Mouse (Mus musculus): ENCODE data around the gene Fuca2. TPM values are rescaled to one million over a fixed set of nuclear protein-coding genes. Genes with fewer than 3 reads are reported as not detected.
"Not testable (repeated sequence)": the region's sequence is repeated elsewhere in the genome, so short reads cannot be mapped to it uniquely, and the experiment has no call there.

Fuca2 gene
- total RNA-seq (2014; rRNA removed) (15.8 and 24.3 TPM in 2 replicates), polyA plus RNA-seq (2015; fragmentation: Nextera tagmentation; extraction: Ambion mirVana) (65.7 and 67.5 TPM in 2 replicates)

GRCm38 (mm10) chr10:13499331-13499730 lies at the start of gene Fuca2:
Fuca2 (plus strand) TSS chr10:13499540.
- H3K27ac ChIP-seq (ENCODE audit: low read depth, low read length): no peak within 1 kb of the TSS
- no peaks in the 10 kb centered on the region for H3K9me3 ChIP-seq (ENCODE audit: low read length)
- H3K4me1 ChIP-seq (ENCODE audit: insufficient read depth, low read length): no peaks in the 10 kb centered on the region
- no peak within 1 kb of the TSS for H3K4me2 ChIP-seq (ENCODE audit: low read depth, low read length, poor library complexity, severe bottlenecking)
- 88% methylated on average over 2 of the region's 2 CpGs for WGBS
- H3K36me3 ChIP-seq (ENCODE audit: insufficient read depth, low read length): no peaks in the 10 kb centered on the region
- TF ChIP-seq CTCF (IDR thresholded peaks at IDR 0.05): no peak
- no peak for ATAC-seq (ENCODE audit: low FRiP score)
- H3K4me3 ChIP-seq (ENCODE audit: low read depth, low read length): no peak within 1 kb of the TSS
- H3K27me3 ChIP-seq (ENCODE audit: insufficient read depth, low read length): no peaks in the 10 kb centered on the region
- no peak within 1 kb of the TSS for H3K9ac ChIP-seq (replicated peaks; ENCODE audit: low read length, poor library complexity, severe bottlenecking)
- no peak for DNase-seq (ENCODE audit: low spot score)

DNA sequence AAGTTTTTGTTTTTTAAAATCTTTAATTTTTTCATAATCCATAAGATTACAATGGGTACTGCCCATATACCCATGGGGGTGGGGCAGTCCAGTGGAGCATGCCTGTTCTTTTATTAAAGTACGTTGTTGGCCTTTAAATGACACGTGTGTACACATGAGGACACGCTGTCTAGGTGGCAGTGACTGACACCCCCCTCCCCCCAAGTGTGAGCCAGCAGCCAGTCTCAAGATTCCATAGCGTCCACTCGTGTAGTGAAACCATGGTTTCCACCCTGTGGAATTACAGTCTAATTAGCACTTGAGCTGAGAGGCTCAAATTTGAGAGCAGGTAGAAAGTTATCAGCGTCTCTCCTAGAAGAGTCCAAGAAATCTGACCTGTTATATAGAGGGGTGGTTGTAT lies 47.7 kb upstream of the Fuca2 start:
- ATAC-seq (ENCODE audit: low FRiP score): no peak
- Histone ChIP-seq H3K4me3 (ENCODE audit: low read depth, low read length) (no peak overlapping the region), H3K9ac (replicated peaks; ENCODE audit: low read length, poor library complexity, severe bottlenecking) (no peak overlapping the region), H3K36me3 (ENCODE audit: insufficient read depth, low read length) (no peaks in the 10 kb centered on the region), H3K27ac (ENCODE audit: low read depth, low read length) (no peak overlapping the region), H3K4me2 (ENCODE audit: low read depth, low read length, poor library complexity, severe bottlenecking) (no peak overlapping the region), H3K9me3 (ENCODE audit: low read length) (no peaks in the 10 kb centered on the region), H3K27me3 (ENCODE audit: insufficient read depth, low read length) (no peaks in the 10 kb centered on the region), H3K4me1 (ENCODE audit: insufficient read depth, low read length) (no peaks in the 10 kb centered on the region)
- WGBS: 83% methylated on average over 6 of the region's 6 CpGs
- no peak for DNase-seq (ENCODE audit: low spot score)
- TF ChIP-seq CTCF (IDR thresholded peaks at IDR 0.05): no peak

DNA sequence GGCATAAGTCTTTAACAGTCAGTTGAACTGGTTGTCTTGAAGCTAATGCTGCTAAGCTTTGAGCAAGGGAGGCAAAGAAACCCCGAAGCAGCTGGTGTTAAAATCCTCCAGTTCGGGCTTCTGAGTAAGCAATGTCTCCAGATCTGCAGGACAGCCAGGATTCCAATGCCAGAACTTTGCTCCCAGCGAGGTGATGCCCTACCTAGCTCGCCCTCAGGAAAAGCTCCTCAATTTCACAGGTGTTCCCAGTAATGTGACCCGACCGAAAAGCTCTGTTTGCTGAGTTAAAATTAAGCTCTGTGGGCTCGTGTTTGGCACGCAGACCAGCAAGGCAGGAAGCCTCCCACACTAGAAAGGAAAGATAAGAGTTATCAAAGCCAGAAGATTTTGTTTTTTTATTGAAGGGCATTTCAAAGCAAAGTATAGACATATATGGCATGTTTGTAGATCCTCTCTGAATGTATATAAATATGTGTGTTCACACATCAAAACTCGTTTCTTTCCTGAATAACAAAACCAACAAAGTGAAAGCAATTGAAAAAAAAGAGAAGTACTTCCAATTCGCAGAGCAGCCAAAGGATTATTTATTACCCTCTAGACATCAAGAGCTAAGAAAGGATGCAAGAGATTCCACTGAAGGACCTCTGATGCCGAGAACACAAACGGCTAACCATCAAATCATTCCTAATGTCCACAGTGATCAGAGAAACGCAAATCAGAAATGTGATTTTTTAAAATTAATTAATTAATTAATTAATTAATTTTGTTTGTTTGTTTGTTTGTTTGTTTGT lies 45.9 kb upstream of the Fuca2 start:
- no peak overlapping the region for H3K27ac ChIP-seq (ENCODE audit: low read depth, low read length)
- H3K27me3 ChIP-seq (ENCODE audit: insufficient read depth, low read length): no peaks in the 10 kb centered on the region
- ATAC-seq (ENCODE audit: low FRiP score) (no peak), DNase-seq (ENCODE audit: low spot score) (no peak)
- H3K9me3 ChIP-seq (ENCODE audit: low read length): no peaks in the 10 kb centered on the region
- no peaks in the 10 kb centered on the region for H3K4me1 ChIP-seq (ENCODE audit: insufficient read depth, low read length)
- H3K9ac ChIP-seq (replicated peaks; ENCODE audit: low read length, poor library complexity, severe bottlenecking): no peak overlapping the region
- WGBS: 86% methylated on average over 13 of the region's 13 CpGs
- no peaks in the 10 kb centered on the region for H3K36me3 ChIP-seq (ENCODE audit: insufficient read depth, low read length)
- H3K4me2 ChIP-seq (ENCODE audit: low read depth, low read length, poor library complexity, severe bottlenecking): no peak overlapping the region
- no peak overlapping the region for H3K4me3 ChIP-seq (ENCODE audit: low read depth, low read length)
- TF ChIP-seq CTCF (IDR thresholded peaks at IDR 0.05): no peak

- 94% methylated on average over 3 of the region's 3 CpGs for WGBS
- H3K27ac ChIP-seq (ENCODE audit: low read depth, low read length); H3K27me3 ChIP-seq (ENCODE audit: insufficient read depth, low read length); DNase-seq (ENCODE audit: low spot score); H3K9me3 ChIP-seq (ENCODE audit: low read length); H3K9ac ChIP-seq (replicated peaks; ENCODE audit: low read length, poor library complexity, severe bottlenecking); H3K4me2 ChIP-seq (ENCODE audit: low read depth, low read length, poor library complexity, severe bottlenecking); H3K4me1 ChIP-seq (ENCODE audit: insufficient read depth, low read length); ATAC-seq (ENCODE audit: low FRiP score); H3K36me3 ChIP-seq (ENCODE audit: insufficient read depth, low read length); H3K4me3 ChIP-seq (ENCODE audit: low read depth, low read length): not testable (repeated sequence)
These were observed 35.0 kb upstream of the Fuca2 start for GRCm38 (mm10) chr10:13464295-13464694.

DNA sequence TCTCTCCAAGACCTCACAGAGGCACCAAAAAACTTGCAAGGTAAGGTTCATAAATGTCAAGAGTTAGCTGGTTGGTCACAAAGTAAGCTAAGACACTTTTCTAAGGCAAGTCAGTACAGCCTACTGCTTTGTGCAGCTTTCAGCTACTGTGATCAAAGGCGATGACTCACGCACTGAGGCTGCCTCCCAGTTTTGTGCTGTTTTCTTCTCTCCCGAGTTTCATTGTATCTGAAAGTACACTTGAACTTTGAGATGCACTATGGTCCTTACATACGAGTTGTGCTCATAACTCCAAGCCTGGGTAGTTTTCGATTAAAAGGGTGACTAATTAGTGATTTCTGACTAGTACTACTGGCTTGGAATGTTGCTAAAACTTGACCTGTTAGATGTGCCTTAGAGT lies 32.4 kb upstream of the Fuca2 start:
- no peak for TF ChIP-seq CTCF (IDR thresholded peaks at IDR 0.05)
- 62% methylated on average over 5 of the region's 5 CpGs for WGBS
- no peak for ATAC-seq (ENCODE audit: low FRiP score)

GRCm38 (mm10) chr10:13468025-13468529 lies 31.3 kb upstream of the Fuca2 start:
- DNase-seq (ENCODE audit: low spot score); H3K4me1 ChIP-seq (ENCODE audit: insufficient read depth, low read length); H3K4me3 ChIP-seq (ENCODE audit: low read depth, low read length); H3K9me3 ChIP-seq (ENCODE audit: low read length); H3K27ac ChIP-seq (ENCODE audit: low read depth, low read length); H3K27me3 ChIP-seq (ENCODE audit: insufficient read depth, low read length); H3K9ac ChIP-seq (replicated peaks; ENCODE audit: low read length, poor library complexity, severe bottlenecking); ATAC-seq (ENCODE audit: low FRiP score); H3K36me3 ChIP-seq (ENCODE audit: insufficient read depth, low read length); H3K4me2 ChIP-seq (ENCODE audit: low read depth, low read length, poor library complexity, severe bottlenecking): not testable (repeated sequence)
- WGBS: 86% methylated on average over 6 of the region's 6 CpGs

More for the DNA sequence above, 32.4 kb upstream of the Fuca2 start:
- Histone ChIP-seq H3K27me3 (ENCODE audit: insufficient read depth, low read length) (no peaks in the 10 kb centered on the region), H3K4me1 (ENCODE audit: insufficient read depth, low read length) (no peaks in the 10 kb centered on the region), H3K9me3 (ENCODE audit: low read length) (no peaks in the 10 kb centered on the region), H3K4me3 (ENCODE audit: low read depth, low read length) (no peak overlapping the region), H3K9ac (replicated peaks; ENCODE audit: low read length, poor library complexity, severe bottlenecking) (no peak overlapping the region), H3K36me3 (ENCODE audit: insufficient read depth, low read length) (no peaks in the 10 kb centered on the region), H3K27ac (ENCODE audit: low read depth, low read length) (no peak overlapping the region), H3K4me2 (ENCODE audit: low read depth, low read length, poor library complexity, severe bottlenecking) (no peak overlapping the region)
- no peak for DNase-seq (ENCODE audit: low spot score)
